Mouse (Mus musculus) left cerebral cortex, adult 2 months (tissue): Measurements from ENCODE around the gene Msi1. TPM values are rescaled to one million over a fixed set of nuclear protein-coding genes. Genes with fewer than 3 reads are reported as not detected.
A peak's percentile ranks its signal among the peaks of the same experiment; 100 is the strongest.

Source experiments
- DNase-seq, 2 experiments: peaks; one replicate each; pipeline ENCODE4 v3.0.0; 2021 to 2022; ENCODE audit warnings: low spot score in 2 of 2, mixed read lengths in 1 of 2; ENCODE audit errors: extremely low spot score in 1 of 2
- H3K27ac ChIP-seq: fragments of 200-600 bp; 2 replicates; pipeline ENCODE4 v1.8.1; 2022
- H3K4me3 ChIP-seq: fragments of 200-600 bp; 2 replicates; pipeline ENCODE4 v1.8.1; 2022
- CTCF ChIP-seq: fragments of 200-600 bp; IDR thresholded peaks from 2 replicates; pipeline ENCODE4 v1.8.1; 2022; ENCODE audit warnings: antibody characterized with exemption, mild to moderate bottlenecking, moderate library complexity
- intact Hi-C: fragments of 180-260 bp; cut with DNase I; formaldehyde crosslinking; loops from one replicate; pipeline ENCODE4 v1.15.1; 2025
- total RNA-seq, 2 experiments: library from RNA; stranded (reverse); gene quantifications; 2 replicates each; pipeline ENCODE4 v1.2.3; 2021

Msi1 gene
- total RNA-seq, 2 experiments from 2014 or later: 46.1 to 51.8 TPM

DNA sequence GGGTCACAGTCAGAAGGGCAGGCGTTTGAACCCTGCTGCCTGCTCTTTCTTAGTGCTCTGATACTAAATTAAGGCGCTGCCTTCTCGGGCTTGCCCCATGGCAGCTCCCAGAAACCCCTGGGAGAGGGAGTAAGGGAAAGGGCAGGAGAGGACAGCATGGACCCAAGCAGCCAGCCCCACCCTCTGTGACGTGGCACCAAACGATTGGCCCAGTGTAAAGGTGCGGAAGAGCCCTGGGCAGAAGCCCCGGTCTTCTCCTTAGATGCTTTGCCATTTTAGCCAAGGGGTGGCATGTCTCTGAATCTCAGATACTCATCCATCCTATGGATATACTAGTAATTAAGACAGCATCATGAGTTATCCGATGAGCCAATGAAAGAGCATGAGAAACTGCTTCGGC lies 21.3 kb upstream of the Msi1 start:
- intact Hi-C loops: no loop called here
- no peak for DNase-seq
- no peak for TF ChIP-seq CTCF
- no peak overlapping the region for H3K27ac ChIP-seq
- H3K4me3 ChIP-seq: no peak overlapping the region

DNA sequence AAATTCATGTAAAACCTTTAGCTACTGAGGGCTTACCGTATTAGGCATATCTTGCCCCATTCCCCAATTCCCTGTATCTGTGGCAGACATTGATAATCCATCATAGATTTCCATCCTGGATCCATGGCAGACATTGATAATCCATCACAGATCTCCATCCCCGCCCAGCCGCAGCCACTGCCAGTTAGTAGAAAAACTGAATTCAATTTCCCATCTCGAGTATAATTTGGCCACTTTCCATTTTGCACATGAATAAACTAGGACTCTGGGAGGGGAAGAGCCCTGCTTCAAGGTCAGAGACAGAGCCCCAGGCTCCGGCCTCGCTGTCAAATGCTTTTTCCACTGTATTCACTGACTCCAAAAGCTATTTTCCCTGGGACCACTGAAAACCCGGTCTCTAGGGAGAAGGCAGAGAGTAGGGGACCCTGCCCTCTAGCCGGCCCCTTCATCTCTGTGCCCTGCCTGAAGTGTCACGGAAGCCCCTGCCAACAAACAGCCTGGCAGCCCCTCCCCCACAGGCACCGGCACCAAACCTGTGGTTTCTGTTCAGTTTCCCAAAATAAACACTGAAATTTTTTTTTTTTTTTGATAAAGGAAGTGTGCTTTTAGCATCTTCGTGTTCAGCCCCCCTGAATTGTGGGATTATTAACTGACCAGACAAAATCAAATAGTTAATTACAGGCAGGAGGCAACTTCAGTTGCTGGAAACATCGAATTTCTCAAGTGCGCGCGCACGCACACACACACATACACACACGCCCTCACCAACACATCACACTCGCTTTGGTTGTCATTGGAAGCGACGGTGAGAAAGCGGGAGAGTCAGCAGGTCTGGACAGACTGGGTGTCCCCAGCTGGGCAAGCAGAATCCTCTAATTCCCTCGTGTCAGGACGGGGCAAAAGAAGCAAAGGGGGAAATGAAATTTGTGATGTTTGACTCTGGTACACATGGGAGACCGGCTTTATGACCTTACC lies 14.0 kb upstream of the Msi1 start:
- intact Hi-C loops: no loop called here
- no peak overlapping the region for H3K4me3 ChIP-seq
- no peak overlapping the region for H3K27ac ChIP-seq
- TF ChIP-seq CTCF: no peak
- DNase-seq: no peak

DNA sequence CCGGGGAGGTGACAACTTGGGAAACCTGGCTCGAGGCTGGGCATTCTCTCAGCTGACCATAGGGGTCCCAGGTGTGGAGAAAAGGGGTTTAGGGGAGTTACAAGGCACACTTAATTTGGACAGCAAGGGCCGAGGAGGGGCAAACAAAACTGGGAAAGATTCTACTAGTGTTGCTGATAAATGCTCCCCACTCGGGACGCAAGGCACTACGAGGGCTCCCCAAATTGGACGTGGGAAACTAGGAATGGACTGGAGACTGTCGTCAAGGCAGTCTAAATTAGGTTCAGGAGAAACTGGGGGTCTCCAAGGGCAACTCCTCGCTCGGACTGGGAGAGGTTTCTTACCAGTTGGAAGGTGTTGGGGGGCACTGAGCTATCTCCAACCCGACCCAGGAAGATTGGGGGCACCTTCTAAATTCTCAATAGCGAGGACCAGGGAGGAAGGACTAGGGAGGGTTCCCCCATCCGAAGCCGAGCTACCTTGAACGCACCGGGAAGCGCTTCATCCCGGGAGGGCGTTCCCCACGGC lies 504 bp upstream of the Msi1 start:
- peak overlapping the region; percentile 50; the same call in 1 of the 2 replicates for H3K27ac ChIP-seq
- intact Hi-C loops: no loop called here

DNA sequence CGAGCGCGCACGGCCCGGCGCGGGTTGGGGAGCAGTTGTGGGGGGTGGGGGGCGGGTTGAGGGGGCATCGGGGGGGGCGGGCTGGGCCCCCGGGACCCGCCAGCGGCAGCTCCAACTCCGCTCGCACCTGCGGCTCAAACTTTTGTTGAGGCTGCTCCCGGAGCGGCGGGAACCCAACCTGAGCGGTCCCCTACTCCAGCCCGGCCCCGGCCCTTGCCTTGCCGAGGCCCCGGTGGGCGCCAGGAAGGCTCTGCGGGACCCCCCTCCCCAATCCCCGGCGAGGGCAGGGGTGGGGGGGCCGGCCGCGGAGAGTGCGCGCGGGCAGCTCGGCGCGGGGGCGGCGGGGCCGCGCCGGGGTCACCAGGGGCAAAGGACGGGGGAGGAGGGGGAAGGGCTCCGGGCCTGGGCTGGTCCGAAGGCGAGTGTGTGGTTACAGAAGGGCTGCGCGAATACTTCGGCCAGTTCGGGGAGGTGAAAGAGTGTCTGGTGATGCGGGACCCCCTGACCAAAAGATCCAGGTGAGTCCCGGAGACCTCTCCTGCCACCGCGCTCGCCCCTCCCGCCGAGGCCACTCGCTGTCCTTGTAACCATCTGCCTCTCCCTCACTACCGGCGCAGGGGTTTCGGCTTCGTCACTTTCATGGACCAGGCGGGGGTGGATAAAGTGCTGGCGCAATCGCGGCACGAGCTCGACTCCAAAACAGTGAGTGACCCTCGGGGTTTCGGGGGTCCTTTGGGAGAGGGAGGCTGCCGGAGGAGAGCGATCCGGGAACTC lies 975 bp downstream of the Msi1 start:
- H3K27ac ChIP-seq: peak overlapping the region; percentile 50; the same call in 1 of the 2 replicates
- H3K4me3 ChIP-seq: peak overlapping the region; percentile 56
- no peak for TF ChIP-seq CTCF
- no peak for DNase-seq
- intact Hi-C loops: no loop called here

More for the DNA sequence above, 504 bp upstream of the Msi1 start:
- no peak for TF ChIP-seq CTCF
- no peak for DNase-seq
- H3K4me3 ChIP-seq: peak overlapping the region; percentile 56

DNA sequence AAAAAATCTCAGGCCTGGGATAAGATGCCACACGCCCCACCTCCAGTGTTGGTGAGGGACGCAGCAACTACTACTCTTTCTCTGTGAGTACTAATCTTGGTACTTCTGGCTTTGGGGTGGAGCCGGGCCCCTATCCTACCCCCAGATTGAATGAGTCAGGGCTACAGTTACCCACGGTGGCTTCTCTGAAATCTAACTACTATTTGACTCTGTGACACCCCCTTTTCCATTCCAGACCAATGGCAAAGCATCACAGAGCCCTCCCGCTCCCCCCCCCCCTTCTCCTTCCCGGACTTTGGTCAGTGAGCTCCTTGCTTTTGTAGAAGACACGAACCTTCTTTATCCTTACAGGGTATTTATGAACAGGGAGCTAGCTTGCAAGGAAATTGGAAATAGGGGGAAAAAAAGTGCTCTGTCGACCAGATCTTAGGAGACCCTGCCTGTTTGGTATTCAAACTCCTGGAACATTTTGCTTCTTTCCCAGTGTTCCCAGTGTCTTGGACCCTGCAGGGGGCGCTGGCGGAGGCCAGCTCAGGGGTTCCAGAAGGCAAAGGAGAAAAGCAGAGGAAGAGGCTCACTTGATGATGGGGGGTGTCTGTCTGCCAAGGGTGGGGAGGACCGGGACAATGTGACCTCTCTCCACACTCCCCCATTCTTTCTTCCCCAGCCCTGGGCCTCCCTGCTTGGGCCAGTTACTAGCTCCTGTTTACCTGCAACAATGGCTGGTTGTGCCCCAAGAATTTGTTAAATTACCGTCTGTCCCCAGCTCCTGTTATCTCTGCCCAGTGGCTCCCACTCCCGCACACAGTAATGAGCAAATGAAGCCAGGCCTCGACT lies 1.9 kb downstream of the Msi1 start:
- Histone ChIP-seq H3K4me3 (peak overlapping the region; percentile 56), H3K27ac (peak overlapping the region; percentile 50)
- peak; percentile 61 for TF ChIP-seq CTCF
- peak in 1 of 2 experiments; percentile 39 for DNase-seq
- intact Hi-C loops: no loop called here

DNA sequence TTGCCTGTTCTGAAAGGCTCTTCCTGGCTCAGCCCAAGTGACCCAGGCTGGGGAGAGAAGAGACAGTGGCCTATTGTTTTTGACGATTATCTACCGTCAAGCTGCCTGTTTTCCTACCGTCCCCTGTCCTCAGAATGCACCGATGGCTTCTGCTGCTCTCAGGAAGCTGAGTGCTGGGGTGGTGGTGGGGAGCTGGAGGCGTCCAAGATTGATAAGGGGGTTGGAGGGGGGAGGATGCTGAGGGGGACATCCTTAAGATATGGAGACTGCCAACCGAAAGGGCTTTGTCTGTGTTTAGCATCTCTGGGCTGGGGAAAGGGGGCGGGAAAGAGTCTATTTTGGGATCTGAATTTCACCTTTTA lies 2.5 kb downstream of the Msi1 start:
- no peak for DNase-seq
- 0 out of 2 replicates have a peak overlapping the region, but pooled peaks have one; percentile 3 for H3K4me3 ChIP-seq
- TF ChIP-seq CTCF: no peak
- intact Hi-C loops: no loop called here
- no peak overlapping the region for H3K27ac ChIP-seq

DNA sequence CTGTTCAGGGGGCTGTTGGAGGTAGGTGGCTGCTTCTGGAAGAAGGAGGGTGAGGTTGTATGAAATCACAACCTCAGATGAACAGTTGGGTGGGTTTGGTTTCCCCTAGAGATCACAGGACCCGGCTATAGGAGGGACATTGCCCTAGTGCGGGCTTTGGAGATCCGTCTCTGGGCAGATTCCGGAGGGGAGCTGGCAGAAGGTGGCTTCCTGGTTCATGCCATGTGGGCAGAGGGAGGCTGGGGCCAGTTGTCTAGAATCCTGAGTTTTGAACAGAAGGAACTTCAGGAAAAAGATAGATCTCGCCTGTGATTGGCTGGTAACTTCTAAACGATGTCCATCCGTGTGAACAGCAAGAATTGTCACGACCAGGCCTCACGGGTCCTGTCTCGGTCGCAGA lies 3.0 kb downstream of the Msi1 start:
- no peak for DNase-seq
- intact Hi-C loops: no loop called here
- TF ChIP-seq CTCF: no peak
- Histone ChIP-seq H3K4me3 (no peak overlapping the region), H3K27ac (no peak overlapping the region)

DNA sequence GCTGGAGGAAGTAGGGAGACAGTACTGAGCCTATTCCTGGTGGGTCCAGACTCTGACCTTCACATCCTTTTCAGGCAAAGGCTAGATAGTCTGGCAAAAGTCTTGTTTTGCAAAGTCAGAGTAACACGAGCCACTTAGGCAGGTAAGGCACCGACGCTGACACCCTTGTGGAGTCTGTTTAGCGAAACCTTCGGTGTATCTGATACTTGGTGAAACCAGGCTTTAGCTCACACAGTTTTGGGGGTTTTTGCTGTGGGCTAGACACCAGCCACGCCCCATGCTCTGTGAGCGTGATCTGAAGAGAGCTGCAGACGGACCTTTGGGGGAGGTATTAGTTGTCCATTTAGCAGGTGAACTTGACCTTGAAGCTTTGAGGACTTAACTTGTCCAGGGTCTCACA lies 3.8 kb downstream of the Msi1 start:
- no peak overlapping the region for H3K27ac ChIP-seq
- intact Hi-C loops: no loop called here
- no peak for DNase-seq
- no peak for TF ChIP-seq CTCF
- no peak overlapping the region for H3K4me3 ChIP-seq

DNA sequence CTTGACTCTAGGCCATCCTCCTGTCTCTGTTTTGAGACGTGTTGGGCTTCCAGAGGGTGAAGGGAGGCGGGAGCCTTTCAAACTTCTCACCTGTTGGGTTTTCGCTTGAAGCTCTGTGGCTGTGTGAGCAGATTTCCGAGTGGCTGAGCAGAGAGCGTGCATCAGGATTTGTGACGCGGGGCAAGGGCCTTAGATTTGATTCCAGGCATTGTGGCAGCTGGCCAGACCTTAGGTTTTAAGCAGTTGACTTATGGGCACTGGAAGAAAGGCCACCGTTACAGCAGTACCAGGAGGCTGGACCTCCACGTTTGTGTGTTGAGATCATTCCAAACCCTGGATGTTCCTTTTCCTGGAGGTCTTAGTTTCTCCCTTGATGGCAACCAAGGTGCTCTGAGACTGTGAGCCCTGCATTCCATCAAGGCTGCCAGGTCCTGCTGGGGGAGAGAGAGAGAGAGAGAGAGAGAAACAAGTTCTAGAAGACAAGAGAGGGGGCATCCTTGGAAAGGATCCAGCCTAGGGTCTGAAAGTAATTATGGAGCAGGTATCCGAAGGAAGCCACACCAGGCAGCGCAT lies 5.0 kb downstream of the Msi1 start:
- intact Hi-C loops: no loop called here
- Histone ChIP-seq H3K27ac (peak overlapping the region; percentile 95; the same call in 1 of the 2 replicates), H3K4me3 (no peak overlapping the region)

DNA sequence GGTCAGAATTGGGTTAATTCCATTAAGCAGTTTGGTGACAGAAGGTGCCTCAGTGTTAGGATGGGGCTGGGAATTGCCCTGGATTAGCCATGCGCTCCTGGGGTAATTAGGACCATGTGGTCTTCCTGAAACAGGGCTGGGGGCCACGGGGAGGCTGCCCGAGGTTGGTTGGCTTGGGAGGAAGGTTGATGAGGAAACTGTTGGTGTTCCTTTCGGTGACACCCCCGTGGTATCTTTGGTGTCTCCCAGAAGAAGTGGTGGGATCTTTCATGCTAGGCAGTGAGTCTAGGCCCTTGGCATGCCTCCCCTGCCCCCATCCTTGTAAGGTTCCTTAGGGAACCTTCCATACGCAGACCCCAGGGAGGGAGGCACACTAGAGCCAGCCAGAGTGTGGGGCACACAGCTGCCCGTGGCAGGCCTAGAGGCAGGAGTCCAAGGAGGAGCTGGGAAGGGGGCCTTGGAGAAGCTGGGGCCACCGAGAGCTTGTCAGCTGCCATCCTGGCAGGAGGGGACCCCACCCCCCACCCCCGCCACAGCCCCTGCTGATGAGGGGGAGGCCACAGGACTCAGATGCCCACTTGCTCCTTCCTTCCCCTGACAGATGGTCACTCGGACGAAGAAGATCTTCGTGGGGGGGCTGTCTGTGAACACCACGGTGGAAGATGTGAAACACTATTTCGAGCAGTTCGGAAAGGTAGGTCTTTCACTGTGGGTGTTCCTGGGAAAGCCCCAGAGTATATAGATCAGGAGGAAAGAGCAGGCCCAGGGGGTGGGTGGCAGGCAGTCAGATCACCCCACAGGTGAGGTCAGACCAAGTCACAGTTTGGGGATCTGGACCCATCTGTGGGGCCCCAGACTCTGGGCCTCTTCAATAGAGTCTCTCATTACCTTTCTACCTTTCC lies 5.7 kb downstream of the Msi1 start:
- no peak for DNase-seq
- Histone ChIP-seq H3K4me3 (no peak overlapping the region), H3K27ac (peak overlapping the region; percentile 95)
- TF ChIP-seq CTCF: no peak
- intact Hi-C loops: no loop called here

More for the DNA sequence above, 5.0 kb downstream of the Msi1 start:
- no peak for DNase-seq
- no peak for TF ChIP-seq CTCF
